ENCODE assay signal across 13 mouse cellular contexts in genomic region chr12:73041256-73041630, GRCm38 (mm10). TPM values are rescaled to one million over a fixed set of nuclear protein-coding genes. Genes with fewer than 3 reads are reported as not detected.
DNase-seq lines count a peak whose midpoint lies in the region; ATAC-seq and TF ChIP-seq lines count a peak whose summit lies in the region.
"Had no signal": no experiment of that assay in that cellular context is flagged by ENCODE, and none has a peak within 500 bp of the region (broad histone marks: within the 10 kb centered on the region; RNA-seq: fewer than 3 reads in every experiment).

No protein-coding gene starts in this region.

- WGBS in forebrain, postnatal 0 days, result 1% methylated on average over 10 of the region's 10 CpGs
- WGBS in forebrain, embryonic 15.5 days, result under 1% methylated on average over 10 of the region's 10 CpGs
- under 1% methylated on average over 10 of the region's 10 CpGs for WGBS in midbrain, embryonic 10.5 days
- under 1% methylated on average over 10 of the region's 10 CpGs for WGBS in midbrain, postnatal 0 days
- WGBS in embryonic facial prominence, embryonic 13.5 days, result 4% methylated on average over 10 of the region's 10 CpGs
- WGBS in limb, embryonic 14.5 days, result 4% methylated on average over 10 of the region's 10 CpGs

- no peaks in the 10 kb centered on the region for H3K36me3 ChIP-seq in forebrain, postnatal 0 days (ENCODE audit: insufficient read depth)
- H3K36me3 ChIP-seq in forebrain, embryonic 15.5 days, result no peaks in the 10 kb centered on the region
- H3K36me3 ChIP-seq in midbrain, embryonic 10.5 days, result no peaks in the 10 kb centered on the region
- H3K36me3 ChIP-seq in midbrain, postnatal 0 days (ENCODE audit: insufficient read depth, low read length), result no peaks in the 10 kb centered on the region
- H3K36me3 ChIP-seq in embryonic facial prominence, embryonic 13.5 days, result peaks cover 5% of the 10 kb centered on the region; the same call in 1 of the 2 replicates
- H3K36me3 ChIP-seq in limb, embryonic 14.5 days (ENCODE audit: control insufficient read depth, insufficient read depth, low read length), result no peaks in the 10 kb centered on the region; the same call in 1 of the 2 replicates

- no peak for ATAC-seq in forebrain, postnatal 0 days
- ATAC-seq in forebrain, embryonic 15.5 days (replicated peaks), result no peak
- no peak for ATAC-seq in midbrain, postnatal 0 days (ENCODE audit: low FRiP score)
- no peak for ATAC-seq in embryonic facial prominence, embryonic 13.5 days (ENCODE audit: insufficient number of reproducible peaks, insufficient read depth, low FRiP score, low TSS enrichment, low read depth)
- no peak for ATAC-seq in limb, embryonic 14.5 days (ENCODE audit: low FRiP score, low read depth)
- ATAC-seq: liver, postnatal 0 days; midbrain, embryonic 16.5 days had no signal

- no peak overlapping the region for H3K9ac ChIP-seq in forebrain, postnatal 0 days
- no peak overlapping the region for H3K9ac ChIP-seq in forebrain, embryonic 15.5 days (replicated peaks)
- no peak overlapping the region for H3K9ac ChIP-seq in midbrain, postnatal 0 days (replicated peaks; ENCODE audit: low read length, poor library complexity, severe bottlenecking)
- H3K9ac ChIP-seq in embryonic facial prominence, embryonic 13.5 days, result peak overlapping the region; percentile 82
- H3K9ac ChIP-seq in limb, embryonic 14.5 days (ENCODE audit: low read depth, low read length, severe bottlenecking), result peak overlapping the region; percentile 90
- H3K9ac ChIP-seq: liver, postnatal 0 days had no signal

- H3K4me2 ChIP-seq in forebrain, postnatal 0 days (ENCODE audit: low read depth), result no peak overlapping the region
- no peak overlapping the region for H3K4me2 ChIP-seq in forebrain, embryonic 15.5 days (replicated peaks)
- no peak overlapping the region for H3K4me2 ChIP-seq in midbrain, postnatal 0 days (ENCODE audit: low read depth, low read length, poor library complexity, severe bottlenecking)
- peak overlapping the region; percentile 73 for H3K4me2 ChIP-seq in embryonic facial prominence, embryonic 13.5 days
- peak overlapping the region; percentile 49 for H3K4me2 ChIP-seq in limb, embryonic 14.5 days (replicated peaks; ENCODE audit: low read depth, low read length, severe bottlenecking)

- no peak overlapping the region for H3K4me3 ChIP-seq in forebrain, postnatal 0 days (ENCODE audit: low read depth, low read length)
- H3K4me3 ChIP-seq in forebrain, embryonic 15.5 days, result no peak overlapping the region
- H3K4me3 ChIP-seq in midbrain, embryonic 10.5 days, result peak overlapping the region; percentile 16; the same call in 1 of the 2 replicates
- no peak overlapping the region for H3K4me3 ChIP-seq in midbrain, postnatal 0 days (ENCODE audit: low read depth, low read length)
- peak overlapping the region; percentile 78 for H3K4me3 ChIP-seq in embryonic facial prominence, embryonic 13.5 days
- peak overlapping the region; percentile 66 for H3K4me3 ChIP-seq in limb, embryonic 14.5 days (replicated peaks; ENCODE audit: low read length)
- H3K4me3 ChIP-seq: erythroblast, embryonic 14.5 days had no signal

- H3K4me1 ChIP-seq in forebrain, postnatal 0 days (ENCODE audit: insufficient read depth), result no peaks in the 10 kb centered on the region
- peaks cover 22% of the 10 kb centered on the region for H3K4me1 ChIP-seq in forebrain, embryonic 15.5 days
- peaks cover 40% of the 10 kb centered on the region for H3K4me1 ChIP-seq in midbrain, embryonic 10.5 days
- H3K4me1 ChIP-seq in midbrain, postnatal 0 days (ENCODE audit: insufficient read depth, low read length), result no peaks in the 10 kb centered on the region
- peaks cover 47% of the 10 kb centered on the region for H3K4me1 ChIP-seq in embryonic facial prominence, embryonic 13.5 days
- H3K4me1 ChIP-seq in limb, embryonic 14.5 days (ENCODE audit: control insufficient read depth, insufficient read depth, low read length), result no peaks in the 10 kb centered on the region; the same call in none of the 2 replicates

- peak; percentile 52 for DNase-seq in forebrain, postnatal 0 days
- DNase-seq in midbrain, embryonic 10.5 days (ENCODE audit: low spot score), result no peak
- no peak for DNase-seq in midbrain, postnatal 0 days (ENCODE audit: low spot score)
- no peak for DNase-seq in limb, embryonic 14.5 days (ENCODE audit: low spot score)
- DNase-seq in right cerebral cortex, adult 18-20 months, result no peak
- no peak for DNase-seq in right cerebral cortex, postnatal 10 days (ENCODE audit: low spot score in 2 of 2)
- DNase-seq: adrenal gland, adult 8-10 months; liver, postnatal 0 days had no signal

- no peaks in the 10 kb centered on the region for H3K9me3 ChIP-seq in forebrain, postnatal 0 days (ENCODE audit: low read length)
- no peaks in the 10 kb centered on the region for H3K9me3 ChIP-seq in forebrain, embryonic 15.5 days
- H3K9me3 ChIP-seq in midbrain, embryonic 10.5 days (replicated peaks), result no peaks in the 10 kb centered on the region
- no peaks in the 10 kb centered on the region for H3K9me3 ChIP-seq in midbrain, postnatal 0 days (ENCODE audit: low read length)
- H3K9me3 ChIP-seq in embryonic facial prominence, embryonic 13.5 days, result no peaks in the 10 kb centered on the region
- H3K9me3 ChIP-seq in limb, embryonic 14.5 days (ENCODE audit: control insufficient read depth, low read length), result no peaks in the 10 kb centered on the region

- H3K27ac ChIP-seq in forebrain, postnatal 0 days (ENCODE audit: low read depth, low read length), result no peak overlapping the region
- H3K27ac ChIP-seq in forebrain, embryonic 15.5 days (replicated peaks), result no peak overlapping the region
- H3K27ac ChIP-seq in midbrain, embryonic 10.5 days (replicated peaks), result no peak overlapping the region
- H3K27ac ChIP-seq in midbrain, postnatal 0 days (ENCODE audit: low read depth, low read length), result no peak overlapping the region
- peak overlapping the region; percentile 77 for H3K27ac ChIP-seq in embryonic facial prominence, embryonic 13.5 days
- H3K27ac ChIP-seq in limb, embryonic 14.5 days (replicated peaks; ENCODE audit: low read depth, low read length), result peak overlapping the region; percentile 70

- TF ChIP-seq CTCF in forebrain, postnatal 0 days (IDR thresholded peaks at IDR 0.05; ENCODE audit: low read depth), result no peak
- no peak for TF ChIP-seq CTCF in midbrain, postnatal 0 days (IDR thresholded peaks at IDR 0.05)

- peaks cover 79% of the 10 kb centered on the region for H3K27me3 ChIP-seq in forebrain, postnatal 0 days (ENCODE audit: insufficient read depth, low read length)
- peaks cover 92% of the 10 kb centered on the region for H3K27me3 ChIP-seq in forebrain, embryonic 15.5 days
- peaks cover 100% of the 10 kb centered on the region for H3K27me3 ChIP-seq in midbrain, embryonic 10.5 days (ENCODE audit: low read depth, poor library complexity, severe bottlenecking)
- H3K27me3 ChIP-seq in midbrain, postnatal 0 days (ENCODE audit: insufficient read depth, low read length), result peaks cover 76% of the 10 kb centered on the region
- H3K27me3 ChIP-seq in embryonic facial prominence, embryonic 13.5 days, result peaks cover 36% of the 10 kb centered on the region
- H3K27me3 ChIP-seq in limb, embryonic 14.5 days (ENCODE audit: control insufficient read depth, insufficient read depth, low read length), result peaks cover 75% of the 10 kb centered on the region

- TF ChIP-seq POLR2A in limb, embryonic 14.5 days (IDR thresholded peaks at IDR 0.05; ENCODE audit: borderline replicate concordance, extremely low read depth, insufficient read depth, insufficient read length), result no peak

RNA-seq across cellular contexts. Expression of gene Six1, which starts 12.4 kb away (rescaled TPM):
- 0.62 and 0.77 TPM in 2 replicates for total RNA-seq in forebrain, postnatal 0 days (2014; rRNA removed)
- polyA plus RNA-seq in forebrain, postnatal 0 days (2015; fragmentation: Nextera tagmentation; extraction: Ambion mirVana), result 0.65 TPM in 2 replicates
- 0.25 and 0.29 TPM in 2 replicates for polyA plus RNA-seq in forebrain, embryonic 15.5 days (2015; fragmentation: Nextera tagmentation; extraction: Ambion mirVana)
- 8.3 and 8.5 TPM in 2 replicates for polyA plus RNA-seq in midbrain, embryonic 10.5 days (2016; fragmentation: Nextera tagmentation; extraction: Ambion mirVana)
- 0.44 and 1.3 TPM in 2 replicates for total RNA-seq in midbrain, postnatal 0 days (2014; rRNA removed)
- 0.55 and 0.68 TPM in 2 replicates for polyA plus RNA-seq in midbrain, postnatal 0 days (2015; fragmentation: Nextera tagmentation; extraction: Ambion mirVana)
- 34.3 and 35.0 TPM in 2 replicates for polyA plus RNA-seq in embryonic facial prominence, embryonic 13.5 days (2015; fragmentation: Nextera tagmentation; extraction: Ambion mirVana)
- polyA plus RNA-seq in limb, embryonic 14.5 days (2012; rRNA removed), result 37.6 and 43.1 TPM in 2 replicates
- 44.5 and 44.6 TPM in 2 replicates for polyA plus RNA-seq in limb, embryonic 14.5 days (2014; fragmentation: Nextera tagmentation; extraction: Ambion mirVana)
- total RNA-seq: granulocyte monocyte progenitor cell, adult 5-6 weeks had no signal
- polyA plus RNA-seq: erythroblast, embryonic 14.5 days had no signal

Comparison
In these comparisons a context has a peak if more than half of its experiments do, and no peak if none do; other contexts are left out.
1. H3K4me3 ChIP-seq: peak in midbrain, embryonic 10.5 days (single experiment), embryonic facial prominence, embryonic 13.5 days (single experiment) and limb, embryonic 14.5 days (single experiment); none in forebrain, postnatal 0 days (single experiment), forebrain, embryonic 15.5 days (single experiment) and midbrain, postnatal 0 days (single experiment).
2. H3K27ac ChIP-seq: peak in embryonic facial prominence, embryonic 13.5 days (single experiment) and limb, embryonic 14.5 days (single experiment); none in forebrain, postnatal 0 days (single experiment), forebrain, embryonic 15.5 days (single experiment), midbrain, embryonic 10.5 days (single experiment) and midbrain, postnatal 0 days (single experiment).
3. H3K4me2 ChIP-seq: peak in embryonic facial prominence, embryonic 13.5 days (single experiment) and limb, embryonic 14.5 days (single experiment); none in forebrain, postnatal 0 days (single experiment), forebrain, embryonic 15.5 days (single experiment) and midbrain, postnatal 0 days (single experiment).
4. H3K9ac ChIP-seq: peak in embryonic facial prominence, embryonic 13.5 days (single experiment) and limb, embryonic 14.5 days (single experiment); none in forebrain, postnatal 0 days (single experiment), forebrain, embryonic 15.5 days (single experiment) and midbrain, postnatal 0 days (single experiment).